Mouse (Mus musculus): ENCODE results near the gene Pole2. TPM values are rescaled to one million over a fixed set of nuclear protein-coding genes. Genes with fewer than 3 reads are reported as not detected.

Gene Pole2
- 21.5 and 37.2 TPM in 2 replicates for polyA plus RNA-seq (2012; rRNA removed)

GRCm38 (mm10) chr12:69227776-69228466 is at the start of gene Pole2:
Pole2 (minus strand) TSS chr12:69228195.

GRCm38 (mm10) chr12:69240876-69241275 is 12.9 kb upstream of the Pole2 start, which contains the start of gene Klhdc1:
Klhdc1 (plus strand) TSS chr12:69241176.

GRCm38 (mm10) chr12:69204052-69204833 is 23.8 kb downstream of the Pole2 start, which contains the start of gene Gm49384:
Gm49384 (minus strand) TSS chr12:69204267.

GRCm38 (mm10) chr12:69198164-69198535 is 29.8 kb downstream of the Pole2 start, which contains the start of gene Dnaaf2:
Dnaaf2 (minus strand) TSS chr12:69198429.

GRCm38 (mm10) chr12:69196444-69197377 is 31.3 kb downstream of the Pole2 start, which contains the start of gene Gm49383:
Gm49383 (minus strand) TSS chr12:69197104.

GRCm38 (mm10) chr12:69183583-69184308 is 44.2 kb downstream of the Pole2 start, which contains the start of the genes Rpl36al and Mgat2:
Rpl36al (minus strand) TSS chr12:69184083.
Mgat2 (plus strand) TSS chr12:69184157.

GRCm38 (mm10) chr12:69168461-69169106 is 59.4 kb downstream of the Pole2 start, which contains the start of gene Lrr1:
Lrr1 (plus strand) TSS chr12:69168814.

GRCm38 (mm10) chr12:69158765-69159577 is 69.0 kb downstream of the Pole2 start, which contains the start of gene Rps29:
Rps29 (minus strand) TSS chr12:69159186.

Other genes with a start within 250 kb of the Pole2 start
- gene Rps29, start 69.0 kb downstream of the Pole2 start, polyA plus RNA-seq (2012; rRNA removed), result 1,183 and 2,440 TPM in 2 replicates
- 18.2 and 28.2 TPM in 2 replicates for gene Lrr1, start 59.4 kb downstream of the Pole2 start, polyA plus RNA-seq (2012; rRNA removed)
- gene Rpl36al, start 44.1 kb downstream of the Pole2 start, polyA plus RNA-seq (2012; rRNA removed), result 616 and 663 TPM in 2 replicates
- 20.3 and 21.5 TPM in 2 replicates for gene Mgat2, start 44.0 kb downstream of the Pole2 start, polyA plus RNA-seq (2012; rRNA removed)
- 9.7 and 17.6 TPM in 2 replicates for gene Gm49383, start 31.1 kb downstream of the Pole2 start, polyA plus RNA-seq (2012; rRNA removed)
- 7.2 and 9.8 TPM in 2 replicates for gene Dnaaf2, start 29.8 kb downstream of the Pole2 start, polyA plus RNA-seq (2012; rRNA removed)
- 14.6 and 18.5 TPM in 2 replicates for gene Gm49384, start 23.9 kb downstream of the Pole2 start, polyA plus RNA-seq (2012; rRNA removed)
- gene Klhdc1, start 13.0 kb upstream of the Pole2 start, polyA plus RNA-seq (2012; rRNA removed), result 1.5 and 2.0 TPM in 2 replicates
- 123 and 152 TPM in 2 replicates for gene Klhdc2, start 68.5 kb upstream of the Pole2 start, polyA plus RNA-seq (2012; rRNA removed)
- gene Nemf, start 129.0 kb upstream of the Pole2 start, polyA plus RNA-seq (2012; rRNA removed), result 39.4 and 48.0 TPM in 2 replicates
- gene Arf6, start 144.0 kb upstream of the Pole2 start, polyA plus RNA-seq (2012; rRNA removed), result 72.5 and 100 TPM in 2 replicates
- 0.22 and 0.74 TPM in 2 replicates for gene Gm9887, start 144.3 kb upstream of the Pole2 start, polyA plus RNA-seq (2012; rRNA removed)